Mouse (Mus musculus) spleen, postnatal 4 days (tissue): ENCODE results near the gene Tfap4.
A peak's percentile ranks its signal among the peaks of the same experiment; 100 is the strongest.

ENCODE experiments used
- DNase-seq, 2 experiments: peaks; one replicate each; pipeline ENCODE4 v3.0.0; 2022; ENCODE audit warnings: low spot score in 2 of 2

The Tfap4 gene

GRCm38 (mm10) chr16:4520673-4521072 lies 39.0 kb downstream of the Tfap4 start:
- DNase-seq = no peak

GRCm38 (mm10) chr16:4519825-4520224 lies 39.8 kb downstream of the Tfap4 start:
- no peak for DNase-seq

- DNase-seq = no peak
Measured at GRCm38 (mm10) chr16:4519157-4519556, 40.5 kb downstream of the Tfap4 start.

- DNase-seq = no peak
Measured at GRCm38 (mm10) chr16:4517906-4518305, 41.7 kb downstream of the Tfap4 start.

DNA sequence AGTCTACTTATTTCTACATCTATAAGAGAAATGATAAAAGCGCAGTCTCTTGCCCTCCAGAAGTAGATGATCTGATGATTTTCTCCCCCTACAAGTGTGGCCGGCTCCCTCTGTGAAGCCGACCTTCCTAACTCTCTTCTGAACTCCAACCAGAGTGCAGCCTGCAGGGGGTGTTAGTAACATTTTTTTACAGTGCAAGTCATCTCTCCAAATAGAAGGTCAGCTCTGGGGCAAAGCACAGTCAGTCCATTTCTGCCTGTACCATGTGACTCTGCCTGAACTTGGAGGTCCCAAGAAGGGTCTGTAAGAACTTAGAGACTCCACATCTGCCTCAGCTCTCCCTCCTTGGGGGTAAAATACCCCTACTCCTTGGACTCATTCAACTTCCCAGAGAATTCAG lies 45.3 kb downstream of the Tfap4 start:
- no peak for DNase-seq

- DNase-seq = no peak
Measured at GRCm38 (mm10) chr16:4512661-4513438, 46.8 kb downstream of the Tfap4 start.

- no peak for DNase-seq
Measured at GRCm38 (mm10) chr16:4511371-4511770, 48.3 kb downstream of the Tfap4 start.

- DNase-seq = no peak
Measured at GRCm38 (mm10) chr16:4506181-4506580, 53.5 kb downstream of the Tfap4 start.

DNA sequence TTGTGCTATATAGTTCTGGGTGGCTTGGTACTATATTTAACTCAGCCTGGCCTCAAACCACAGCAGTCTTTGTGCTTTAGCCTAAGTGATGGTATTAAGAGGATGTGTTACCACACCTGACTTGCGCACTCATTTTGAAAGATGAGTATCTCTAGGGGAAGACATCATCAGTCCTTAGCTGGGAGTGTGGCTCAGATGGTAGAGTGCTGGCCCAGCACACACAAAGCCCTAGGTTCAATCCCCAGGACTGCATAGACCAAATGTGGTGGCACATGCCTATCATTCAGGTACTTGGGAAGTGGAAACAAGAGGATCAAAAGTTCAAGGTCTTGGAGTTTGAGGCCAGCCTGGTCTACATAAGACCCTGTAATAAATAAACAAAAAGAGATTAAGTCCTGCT lies 56.2 kb downstream of the Tfap4 start:
- DNase-seq = no peak

DNA sequence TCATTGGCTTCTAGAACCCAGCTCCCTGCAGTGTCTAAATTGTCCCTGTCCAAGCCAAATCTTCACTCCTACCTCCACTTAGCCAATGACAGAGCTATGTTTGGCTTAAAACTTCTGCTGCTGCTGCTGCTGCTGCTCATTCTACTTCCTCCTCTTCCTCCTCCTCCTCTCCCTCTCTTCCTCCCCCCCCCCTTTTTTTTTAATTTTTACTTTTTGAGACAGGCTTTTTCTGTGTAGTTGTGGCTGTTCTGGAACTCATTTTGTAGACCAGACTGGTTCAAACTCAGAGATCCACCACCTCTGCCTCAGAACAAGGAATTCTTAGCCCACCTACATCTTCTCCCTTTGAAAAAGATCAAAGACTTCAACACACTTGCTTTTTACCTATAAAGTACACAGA lies 57.1 kb downstream of the Tfap4 start:
- no peak for DNase-seq

GRCm38 (mm10) chr16:4501703-4502102 lies 58.0 kb downstream of the Tfap4 start:
- no peak for DNase-seq

GRCm38 (mm10) chr16:4500598-4501385 lies 58.9 kb downstream of the Tfap4 start:
- DNase-seq = peak; percentile 37 to 68

DNA sequence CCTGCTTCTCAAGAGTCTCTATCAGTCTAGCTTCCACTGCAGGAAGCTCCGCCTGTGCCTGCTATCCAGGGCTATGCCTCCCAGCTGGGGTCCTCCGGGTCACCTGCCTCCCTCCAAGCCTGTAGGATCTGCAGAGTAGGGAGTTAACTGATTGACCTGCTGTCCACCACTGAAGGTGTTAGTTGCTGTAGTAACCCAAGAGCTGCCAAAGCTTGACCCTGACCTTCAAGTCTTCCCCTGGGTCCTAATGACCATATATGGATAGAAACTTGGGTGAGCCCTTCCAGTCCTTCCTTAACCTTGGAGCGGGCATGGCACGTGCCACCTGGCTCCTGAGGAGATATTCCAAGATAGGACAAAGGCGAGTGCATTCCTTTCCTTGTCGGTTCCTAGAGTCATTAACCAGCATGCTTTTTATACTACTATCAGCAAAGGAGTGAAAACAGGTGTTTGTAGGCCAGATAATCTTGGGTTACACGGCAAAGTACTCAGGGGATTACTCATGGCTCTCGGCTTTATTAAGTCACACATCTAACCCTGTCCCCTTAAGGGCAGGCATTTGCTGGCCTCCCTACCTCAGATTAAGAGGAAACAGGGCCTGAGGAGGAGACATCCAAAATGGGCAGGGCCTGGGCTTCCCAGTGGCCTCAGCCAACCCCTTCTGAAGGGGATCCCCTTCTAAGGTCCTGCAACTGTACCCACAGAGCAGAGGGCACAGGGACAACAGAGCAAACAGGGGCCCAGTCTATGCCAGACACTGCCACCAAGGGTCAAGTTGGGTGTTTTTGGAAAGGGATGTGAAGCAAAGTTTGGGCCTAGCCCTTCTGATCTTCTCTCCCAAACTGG lies 61.7 kb downstream of the Tfap4 start:
- DNase-seq = no peak

DNA sequence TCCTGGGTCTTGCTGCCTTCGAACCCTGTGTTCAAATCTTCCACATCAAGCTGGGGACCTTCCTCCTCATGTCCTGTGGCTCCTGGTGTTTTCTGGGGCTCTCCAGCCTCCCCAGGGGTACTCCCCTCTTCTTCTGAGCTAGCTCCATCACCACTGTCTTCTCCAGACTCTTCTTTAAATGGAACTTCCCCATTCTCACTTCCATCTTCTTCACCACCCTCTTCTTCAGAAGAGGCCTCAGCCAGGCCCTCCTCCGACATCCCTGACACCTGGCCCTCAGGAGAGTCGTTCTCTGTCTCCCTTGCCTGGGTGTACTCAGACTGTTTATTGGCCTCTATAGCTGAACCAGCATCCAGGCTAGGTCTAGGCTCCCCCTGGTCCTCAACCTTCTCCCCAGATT lies 63.2 kb downstream of the Tfap4 start:
- no peak for DNase-seq

- DNase-seq = peak in 1 of 2 experiments; percentile 50
Measured at GRCm38 (mm10) chr16:4495861-4496260, 63.8 kb downstream of the Tfap4 start.
